Mouse (Mus musculus) monocyte, adult 59 days (primary cell): ENCODE data around the gene Tmem79. TPM values are rescaled to one million over a fixed set of nuclear protein-coding genes. Genes with fewer than 3 reads are reported as not detected.

ENCODE experiments used
- total RNA-seq, 2 experiments: library from RNA; stranded (reverse); gene quantifications; one replicate each; pipeline ENCODE4 v1.2.4; 2023

Tmem79 gene
- 1 to 10 TPM; 1.6 to 1.8 TPM for total RNA-seq

DNA sequence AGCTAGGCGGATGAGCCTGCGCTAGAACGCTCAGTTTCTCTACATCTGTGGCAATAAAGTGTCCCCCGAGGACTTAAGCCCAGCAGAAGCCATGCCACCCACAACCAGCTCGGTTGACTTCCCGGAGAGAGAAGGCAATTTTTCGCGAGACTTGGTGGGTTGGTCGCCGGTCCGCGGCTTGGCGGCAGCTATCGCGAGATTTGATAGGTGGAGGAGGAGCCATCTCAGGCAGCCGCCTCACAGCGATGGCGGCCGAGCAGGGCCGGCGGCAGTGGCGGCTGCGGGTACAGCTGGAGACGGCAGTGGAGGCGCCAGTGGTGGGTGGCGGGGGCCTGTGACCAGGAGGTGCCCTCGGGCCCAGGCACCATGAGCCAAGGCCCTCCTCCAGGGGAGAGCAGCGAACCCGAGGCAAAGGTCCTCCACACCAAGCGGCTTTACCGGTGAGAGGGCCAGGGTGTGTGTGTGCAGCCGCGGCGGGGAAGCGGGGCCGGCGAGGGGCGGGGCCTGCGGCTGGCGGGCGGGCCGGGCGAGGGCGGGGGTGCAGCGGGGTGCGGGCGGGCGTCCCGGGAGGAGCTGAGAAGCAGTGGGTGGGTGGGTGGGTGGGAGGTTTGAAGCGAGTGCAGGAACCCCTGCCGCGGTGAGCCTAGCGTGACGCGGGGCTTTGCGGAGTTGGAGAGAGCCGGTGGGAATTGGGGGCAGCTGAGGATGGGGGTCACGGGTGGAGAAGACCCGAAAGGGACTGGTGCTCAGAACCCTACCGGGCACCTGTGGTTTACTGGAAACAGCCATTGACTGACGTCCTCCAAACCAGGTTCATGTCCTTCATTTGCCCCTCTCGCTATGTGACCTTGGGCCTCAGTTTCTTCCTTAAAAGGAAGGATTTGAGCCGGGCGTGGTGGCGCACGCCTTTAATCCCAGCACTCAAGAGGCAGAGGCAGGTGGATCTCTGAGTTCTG lies at the start of gene Tmem79, which contains the start of gene Smg5:
Gene Tmem79, minus strand, starts transcription at position 91 of the 956 bp plus-strand sequence.
Gene Smg5, plus strand, starts transcription at position 203 of the 956 bp plus-strand sequence.

GRCm38 (mm10) chr3:88384364-88384763 lies 48.4 kb upstream of the Tmem79 start, which contains the start of gene Bglap:
Bglap (minus strand) TSS chr3:88384464.

DNA sequence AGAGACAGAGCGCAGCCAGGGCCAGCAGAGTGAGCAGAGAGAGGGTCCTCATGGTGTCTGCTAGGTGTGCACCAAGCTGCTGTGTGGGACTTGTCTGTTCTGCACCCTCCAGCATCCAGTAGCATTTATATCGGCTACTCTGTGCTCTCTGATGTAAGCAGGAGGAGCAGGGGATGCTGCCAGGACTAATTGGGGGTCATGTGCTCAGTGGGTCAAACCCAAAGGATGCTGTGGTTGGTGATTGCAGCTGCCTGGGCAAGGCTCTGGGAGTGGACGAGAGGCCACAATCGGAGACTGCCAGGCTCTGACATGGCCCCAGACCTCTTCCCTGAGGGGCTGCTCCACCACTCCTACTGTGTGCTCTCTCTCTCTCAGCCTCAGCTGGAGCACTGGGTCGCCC lies 42.7 kb upstream of the Tmem79 start, which contains the start of gene Bglap2:
Gene Bglap2, minus strand, starts transcription at position 101 of the 400 bp plus-strand sequence.

GRCm38 (mm10) chr3:88372643-88373042 lies 36.7 kb upstream of the Tmem79 start, which contains the start of gene Bglap3:
Bglap3 (minus strand) TSS chr3:88372743.

GRCm38 (mm10) chr3:88364337-88364736 lies 28.4 kb upstream of the Tmem79 start, which contains the start of gene Paqr6:
Paqr6 (plus strand) TSS chr3:88364584.

DNA sequence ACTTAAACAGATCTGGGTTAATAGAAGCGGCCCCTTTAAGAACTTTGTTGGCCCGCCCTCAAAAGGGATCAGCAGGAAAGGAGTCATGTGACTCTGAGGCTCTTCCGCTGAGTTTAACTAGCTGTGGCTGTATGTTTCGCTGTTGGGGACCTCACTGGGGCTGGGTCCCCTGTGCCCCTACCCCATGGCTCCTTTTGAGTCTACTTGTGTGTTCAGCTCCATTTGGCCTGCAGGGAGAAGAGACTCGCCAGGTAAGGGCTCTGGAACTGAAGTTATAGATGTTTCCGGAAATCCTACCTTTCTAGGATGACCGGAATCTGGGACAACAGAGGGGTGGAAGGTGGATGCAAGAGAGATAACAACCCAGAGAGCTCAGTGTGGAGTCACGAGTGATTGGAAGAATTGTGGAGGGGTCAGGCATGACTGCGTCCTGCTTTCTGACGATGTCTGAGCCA lies 11.0 kb downstream of the Tmem79 start, which contains the start of gene Glmp:
Gene Glmp, plus strand, starts transcription at position 73 of the 455 bp plus-strand sequence.

DNA sequence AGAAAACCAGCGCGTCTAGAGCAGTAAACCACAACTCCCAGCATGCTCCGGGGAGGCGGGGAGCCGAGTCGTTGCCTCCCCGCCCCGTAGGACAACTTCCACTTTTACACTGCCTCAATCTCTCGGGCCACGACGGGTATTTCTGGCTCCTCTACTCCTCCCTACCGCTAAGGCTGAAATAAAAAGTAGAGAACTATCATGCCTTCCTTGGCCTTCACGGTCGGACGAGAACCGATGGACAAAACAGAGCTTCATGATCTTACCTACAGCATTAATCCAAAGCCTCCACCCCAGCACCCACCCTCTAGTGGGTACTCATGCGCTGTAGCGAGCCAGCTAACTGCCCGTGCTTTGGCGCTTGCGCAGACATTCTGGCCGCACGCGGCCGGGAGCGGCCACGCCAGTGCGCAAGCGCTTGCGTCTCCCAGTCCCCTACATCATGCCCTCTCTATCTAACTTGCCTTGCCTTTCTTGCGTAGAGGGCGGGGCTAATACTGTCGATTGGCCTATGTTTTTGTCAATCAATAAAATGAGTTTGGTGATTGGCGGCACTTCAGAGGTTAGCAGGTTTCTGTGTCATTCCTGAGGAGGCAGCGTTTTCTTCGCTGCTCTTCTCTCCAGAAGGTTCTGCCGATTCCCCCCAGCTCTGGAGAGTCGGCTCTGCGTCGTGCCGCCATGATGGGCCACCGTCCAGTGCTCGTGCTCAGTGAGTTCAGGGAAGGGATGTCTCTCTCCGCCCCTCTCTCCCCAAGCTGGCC lies 39.2 kb downstream of the Tmem79 start, which contains the start of the genes Tsacc and Cct3:
Gene Tsacc, minus strand, starts transcription at position 439 of the 758 bp plus-strand sequence.
Gene Cct3, plus strand, starts transcription at position 556 of the 758 bp plus-strand sequence.

DNA sequence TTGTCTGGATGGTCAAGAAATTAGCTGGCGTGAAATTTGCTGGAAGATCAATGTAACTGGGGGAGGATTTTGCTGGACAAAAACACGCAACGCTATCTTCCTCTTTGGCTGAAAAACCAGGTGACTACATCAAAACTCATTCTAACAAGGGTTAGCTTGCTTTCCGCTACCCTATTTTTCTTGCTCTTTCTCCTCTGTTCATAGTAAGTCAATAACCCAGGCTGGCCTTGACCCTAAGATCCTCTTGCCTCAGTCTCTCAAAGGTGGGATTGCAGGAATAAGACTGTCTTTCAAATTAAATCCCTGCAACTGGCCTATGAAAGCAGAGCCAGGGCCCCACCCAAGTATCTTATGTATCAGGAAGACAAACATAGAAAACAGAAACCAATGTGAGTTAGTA lies 48.8 kb downstream of the Tmem79 start, which contains the start of gene Gm38392:
Gene Gm38392, minus strand, starts transcription at position 101 of the 400 bp plus-strand sequence.

Other genes with a start within 250 kb of the Tmem79 start
- gene Mef2d, start 193.8 kb downstream of the Tmem79 start, total RNA-seq = 100 to 1,000 TPM; 186 to 217 TPM
- gene Rhbg, start 81.4 kb downstream of the Tmem79 start, total RNA-seq = not detected
- gene Gm38392, start 48.9 kb downstream of the Tmem79 start, total RNA-seq = not detected
- gene Tsacc, start 39.1 kb downstream of the Tmem79 start, total RNA-seq = 1 to 10 TPM; 2.0 to 4.0 TPM
- 10 to 100 TPM; 84.3 to 89.1 TPM for gene Cct3, start 39.0 kb downstream of the Tmem79 start, total RNA-seq
- 100 to 1,000 TPM; 149 to 189 TPM for gene Glmp, start 11.1 kb downstream of the Tmem79 start, total RNA-seq
- 10 to 100 TPM; 50.9 to 65.4 TPM for gene Smg5, start 112 bp upstream of the Tmem79 start, total RNA-seq
- gene Paqr6, start 28.4 kb upstream of the Tmem79 start, total RNA-seq = 1 to 10 TPM in 1 of 2 experiments, under 1 TPM in 1; 0.52 to 1.2 TPM
- not detected for gene Bglap3, start 36.6 kb upstream of the Tmem79 start, total RNA-seq
- gene Bglap2, start 42.6 kb upstream of the Tmem79 start, total RNA-seq = not detected
- gene Bglap, start 48.3 kb upstream of the Tmem79 start, total RNA-seq = not detected
- 10 to 100 TPM; 16.0 to 24.7 TPM for gene Pmf1, start 74.2 kb upstream of the Tmem79 start, total RNA-seq
- 10 to 100 TPM; 19.8 to 20.4 TPM for gene Slc25a44, start 89.0 kb upstream of the Tmem79 start, total RNA-seq
- 100 to 1,000 TPM; 178 to 194 TPM for gene Sema4a, start 125.0 kb upstream of the Tmem79 start, total RNA-seq
- 10 to 100 TPM; 34.2 to 38.3 TPM for gene Lmna, start 173.8 kb upstream of the Tmem79 start, total RNA-seq
- gene Mex3a, start 196.2 kb upstream of the Tmem79 start, total RNA-seq = under 1 TPM; 0.15 to 0.29 TPM
- not detected for gene Rab25, start 212.2 kb upstream of the Tmem79 start, total RNA-seq
- gene Lamtor2, start 216.9 kb upstream of the Tmem79 start, total RNA-seq = 10 to 100 TPM; 87.8 to 98.3 TPM
- gene Ubqln4, start 217.6 kb upstream of the Tmem79 start, total RNA-seq = 10 to 100 TPM; 28.1 to 31.2 TPM
- 100 to 1,000 TPM in 1 of 2 experiments, 10 to 100 TPM in 1; 97.9 to 109 TPM for gene Ssr2, start 239.7 kb upstream of the Tmem79 start, total RNA-seq